Mouse (Mus musculus): Measurements from ENCODE around the gene Ncbp2. TPM values are rescaled to one million over a fixed set of nuclear protein-coding genes. Genes with fewer than 3 reads are reported as not detected.
A peak's percentile ranks its signal among the peaks of the same experiment; 100 is the strongest.
"Not testable (repeated sequence)": the region's sequence is repeated elsewhere in the genome, so short reads cannot be mapped to it uniquely, and the experiment has no call there.

Ncbp2 gene
- polyA plus RNA-seq, 1 experiment, result 34.4 TPM

- no peak for TF ChIP-seq FOSL1 (IDR thresholded peaks at IDR 0.05; ENCODE audit: insufficient read depth, low read length, poor library complexity, severe bottlenecking)
- TF ChIP-seq CTCF (IDR thresholded peaks at IDR 0.05; ENCODE audit: control insufficient read depth, insufficient read depth, insufficient read length), result no peak
- no peak for TF ChIP-seq MYOD1 (IDR thresholded peaks at IDR 0.05; ENCODE audit: control insufficient read depth, insufficient read length, low read depth)
- TF ChIP-seq MYOG (IDR thresholded peaks at IDR 0.05; ENCODE audit: control insufficient read depth, extremely low read depth, insufficient read length), result no peak
- no peak for TF ChIP-seq CEBPB (IDR thresholded peaks at IDR 0.05; ENCODE audit: low read depth)
- no peak for TF ChIP-seq USF1 (IDR thresholded peaks at IDR 0.05; ENCODE audit: low read depth)
- TF ChIP-seq MAX (IDR thresholded peaks at IDR 0.05), result no peak
- H3K36me3 ChIP-seq (ENCODE audit: control insufficient read depth, insufficient read depth), result no peaks in the 10 kb centered on the region
- no peak overlapping the region for H3K4me3 ChIP-seq (ENCODE audit: insufficient read depth, poor library complexity, severe bottlenecking)
- peaks cover 14% of the 10 kb centered on the region for H3K27me3 ChIP-seq (ENCODE audit: control insufficient read depth, insufficient read depth, insufficient read length)
- no peaks in the 10 kb centered on the region for H3K79me3 ChIP-seq (ENCODE audit: low read depth)
- no peaks in the 10 kb centered on the region for H3K79me2 ChIP-seq (ENCODE audit: control insufficient read depth, insufficient read depth)
- H3ac ChIP-seq (ENCODE audit: control insufficient read depth, insufficient read length, low read depth), result no peak overlapping the region
Measured at GRCm38 (mm10) chr16:31936568-31936967, 11.7 kb upstream of the Ncbp2 start.

- TF ChIP-seq MAX (IDR thresholded peaks at IDR 0.05), result no peak
- Histone ChIP-seq H3K27me3 (ENCODE audit: control insufficient read depth, insufficient read depth, insufficient read length) (peaks cover 10% of the 10 kb centered on the region), H3K79me2 (ENCODE audit: control insufficient read depth, insufficient read depth) (no peaks in the 10 kb centered on the region), H3K79me3 (ENCODE audit: low read depth) (no peaks in the 10 kb centered on the region), H3K4me3 (ENCODE audit: insufficient read depth, poor library complexity, severe bottlenecking) (no peak overlapping the region), H3K36me3 (ENCODE audit: control insufficient read depth, insufficient read depth) (no peaks in the 10 kb centered on the region), H3ac (ENCODE audit: control insufficient read depth, insufficient read length, low read depth) (no peak overlapping the region)
Measured at GRCm38 (mm10) chr16:31938856-31939255, 9.5 kb upstream of the Ncbp2 start.

GRCm38 (mm10) chr16:31940586-31940985 is 7.7 kb upstream of the Ncbp2 start:
- Histone ChIP-seq H3K4me3 (ENCODE audit: insufficient read depth, poor library complexity, severe bottlenecking) (no peak overlapping the region), H3K27me3 (ENCODE audit: control insufficient read depth, insufficient read depth, insufficient read length) (no peaks in the 10 kb centered on the region), H3ac (ENCODE audit: control insufficient read depth, insufficient read length, low read depth) (no peak overlapping the region), H3K79me2 (ENCODE audit: control insufficient read depth, insufficient read depth) (peaks cover 6% of the 10 kb centered on the region), H3K36me3 (ENCODE audit: control insufficient read depth, insufficient read depth) (no peaks in the 10 kb centered on the region), H3K79me3 (ENCODE audit: low read depth) (no peaks in the 10 kb centered on the region)
- no peak for TF ChIP-seq MAX (IDR thresholded peaks at IDR 0.05)
- no peak for TF ChIP-seq USF1 (IDR thresholded peaks at IDR 0.05; ENCODE audit: low read depth)
- TF ChIP-seq MYOG (IDR thresholded peaks at IDR 0.05; ENCODE audit: control insufficient read depth, extremely low read depth, insufficient read length), result no peak
- no peak for TF ChIP-seq CEBPB (IDR thresholded peaks at IDR 0.05; ENCODE audit: low read depth)
- no peak for TF ChIP-seq FOSL1 (IDR thresholded peaks at IDR 0.05; ENCODE audit: insufficient read depth, low read length, poor library complexity, severe bottlenecking)
- TF ChIP-seq MYOD1 (IDR thresholded peaks at IDR 0.05; ENCODE audit: control insufficient read depth, insufficient read length, low read depth), result no peak
- no peak for TF ChIP-seq CTCF (IDR thresholded peaks at IDR 0.05; ENCODE audit: control insufficient read depth, insufficient read depth, insufficient read length)

- TF ChIP-seq CTCF (IDR thresholded peaks at IDR 0.05; ENCODE audit: control insufficient read depth, insufficient read depth, insufficient read length) (peak; percentile 67), USF1 (IDR thresholded peaks at IDR 0.05; ENCODE audit: low read depth) (no peak)
- no peaks in the 10 kb centered on the region for H3K36me3 ChIP-seq (ENCODE audit: control insufficient read depth, insufficient read depth)
- peaks cover 40% of the 10 kb centered on the region for H3K79me2 ChIP-seq (ENCODE audit: control insufficient read depth, insufficient read depth)
- H3K27me3 ChIP-seq (ENCODE audit: control insufficient read depth, insufficient read depth, insufficient read length), result no peaks in the 10 kb centered on the region
- peaks cover 20% of the 10 kb centered on the region for H3K79me3 ChIP-seq (ENCODE audit: low read depth)
- H3K4me3 ChIP-seq (ENCODE audit: insufficient read depth, poor library complexity, severe bottlenecking), result no peak overlapping the region
- H3ac ChIP-seq (ENCODE audit: control insufficient read depth, insufficient read length, low read depth), result no peak overlapping the region
Measured at GRCm38 (mm10) chr16:31943980-31944379, 4.3 kb upstream of the Ncbp2 start.

- H3K79me2 ChIP-seq (ENCODE audit: control insufficient read depth, insufficient read depth), result peaks cover 48% of the 10 kb centered on the region
- peaks cover 28% of the 10 kb centered on the region for H3K79me3 ChIP-seq (ENCODE audit: low read depth)
- no peak for TF ChIP-seq USF1 (IDR thresholded peaks at IDR 0.05; ENCODE audit: low read depth)
- TF ChIP-seq MYOD1 (IDR thresholded peaks at IDR 0.05; ENCODE audit: control insufficient read depth, insufficient read length, low read depth), result no peak
- no peak for TF ChIP-seq MYOG (IDR thresholded peaks at IDR 0.05; ENCODE audit: control insufficient read depth, extremely low read depth, insufficient read length)
- TF ChIP-seq FOSL1 (IDR thresholded peaks at IDR 0.05; ENCODE audit: insufficient read depth, low read length, poor library complexity, severe bottlenecking), result no peak
- TF ChIP-seq MAX (IDR thresholded peaks at IDR 0.05), result no peak
- TF ChIP-seq CEBPB (IDR thresholded peaks at IDR 0.05; ENCODE audit: low read depth), result no peak
- no peak for TF ChIP-seq CTCF (IDR thresholded peaks at IDR 0.05; ENCODE audit: control insufficient read depth, insufficient read depth, insufficient read length)
- no peaks in the 10 kb centered on the region for H3K27me3 ChIP-seq (ENCODE audit: control insufficient read depth, insufficient read depth, insufficient read length)
- no peak overlapping the region for H3ac ChIP-seq (ENCODE audit: control insufficient read depth, insufficient read length, low read depth)
- no peaks in the 10 kb centered on the region for H3K36me3 ChIP-seq (ENCODE audit: control insufficient read depth, insufficient read depth)
- no peak overlapping the region for H3K4me3 ChIP-seq (ENCODE audit: insufficient read depth, poor library complexity, severe bottlenecking)
Measured at GRCm38 (mm10) chr16:31944698-31945255, 3.5 kb upstream of the Ncbp2 start.

GRCm38 (mm10) chr16:31945372-31945771 is 2.9 kb upstream of the Ncbp2 start:
- TF ChIP-seq CEBPB (IDR thresholded peaks at IDR 0.05; ENCODE audit: low read depth), result no peak
- no peak for TF ChIP-seq MAX (IDR thresholded peaks at IDR 0.05)
- TF ChIP-seq MYOG (IDR thresholded peaks at IDR 0.05; ENCODE audit: control insufficient read depth, extremely low read depth, insufficient read length), result no peak
- no peak for TF ChIP-seq CTCF (IDR thresholded peaks at IDR 0.05; ENCODE audit: control insufficient read depth, insufficient read depth, insufficient read length)
- TF ChIP-seq MYOD1 (IDR thresholded peaks at IDR 0.05; ENCODE audit: control insufficient read depth, insufficient read length, low read depth), result no peak
- TF ChIP-seq USF1 (IDR thresholded peaks at IDR 0.05; ENCODE audit: low read depth), result no peak
- no peak for TF ChIP-seq FOSL1 (IDR thresholded peaks at IDR 0.05; ENCODE audit: insufficient read depth, low read length, poor library complexity, severe bottlenecking)

GRCm38 (mm10) chr16:31945986-31946385 is 2.3 kb upstream of the Ncbp2 start:
- Histone ChIP-seq H3K36me3 (ENCODE audit: control insufficient read depth, insufficient read depth) (peaks cover 11% of the 10 kb centered on the region), H3K79me2 (ENCODE audit: control insufficient read depth, insufficient read depth) (peaks cover 60% of the 10 kb centered on the region), H3K79me3 (ENCODE audit: low read depth) (peaks cover 40% of the 10 kb centered on the region)
- not testable (repeated sequence) for H3ac ChIP-seq (ENCODE audit: control insufficient read depth, insufficient read length, low read depth); H3K27me3 ChIP-seq (ENCODE audit: control insufficient read depth, insufficient read depth, insufficient read length); H3K4me3 ChIP-seq (ENCODE audit: insufficient read depth, poor library complexity, severe bottlenecking)

More at GRCm38 (mm10) chr16:31945372-31945771, 2.9 kb upstream of the Ncbp2 start:
- Histone ChIP-seq H3K27me3 (ENCODE audit: control insufficient read depth, insufficient read depth, insufficient read length) (no peaks in the 10 kb centered on the region), H3K79me2 (ENCODE audit: control insufficient read depth, insufficient read depth) (peaks cover 54% of the 10 kb centered on the region), H3K4me3 (ENCODE audit: insufficient read depth, poor library complexity, severe bottlenecking) (no peak overlapping the region), H3ac (ENCODE audit: control insufficient read depth, insufficient read length, low read depth) (no peak overlapping the region), H3K36me3 (ENCODE audit: control insufficient read depth, insufficient read depth) (peaks cover 5% of the 10 kb centered on the region), H3K79me3 (ENCODE audit: low read depth) (peaks cover 34% of the 10 kb centered on the region)

Measured in C2C12 (cell line).